Mouse (Mus musculus) hindbrain, embryonic 14.5 days (tissue): ENCODE results near the gene Cdipt. TPM values are rescaled to one million over a fixed set of nuclear protein-coding genes. Genes with fewer than 3 reads are reported as not detected.

Experiments
- ATAC-seq: fragments of 200-750 bp; cut with Nextera tagmentation; 2 replicates; pipeline ENCODE4 v1.8.0; 2017; ENCODE audit warnings: moderate number of reproducible peaks, mild to moderate bottlenecking, moderate TSS enrichment, moderate library complexity; ENCODE audit not compliant: low FRiP score
- DNase-seq: peaks from one replicate; pipeline ENCODE4 v3.0.0-alpha.2; 2015; ENCODE audit warnings: low spot score
- H3K27ac ChIP-seq: fragments of 300-500 bp; sonication (generic); 2 replicates; pipeline ENCODE4 v1.5.1; 2014; ENCODE audit warnings: mild to moderate bottlenecking, moderate library complexity
- H3K27me3 ChIP-seq: fragments of 300-500 bp; sonication (generic); 2 replicates; pipeline ENCODE4 v1.6.1; 2014; ENCODE audit warnings: mild to moderate bottlenecking, low read length, mixed read lengths; ENCODE audit not compliant: control insufficient read depth, insufficient read depth
- H3K36me3 ChIP-seq: fragments of 300-500 bp; sonication (generic); replicated peaks from 2 replicates; pipeline ENCODE4 v1.6.1; 2014; ENCODE audit not compliant: control insufficient read depth, insufficient read depth
- H3K4me1 ChIP-seq: fragments of 300-500 bp; sonication (generic); replicated peaks from 2 replicates; pipeline ENCODE4 v1.6.1; 2014; ENCODE audit warnings: antibody characterized with exemption, low read length, mixed read lengths; ENCODE audit not compliant: control insufficient read depth, insufficient read depth
- H3K4me2 ChIP-seq: fragments of 300-500 bp; sonication (generic); replicated peaks from 2 replicates; pipeline ENCODE4 v1.6.1; 2014; ENCODE audit warnings: mild to moderate bottlenecking, moderate library complexity
- H3K4me3 ChIP-seq: fragments of 300-500 bp; sonication (generic); replicated peaks from 2 replicates; pipeline ENCODE4 v1.5.1; 2014; ENCODE audit warnings: mild to moderate bottlenecking, low read length
- H3K9ac ChIP-seq: fragments of 300-500 bp; sonication (generic); 2 replicates; pipeline ENCODE4 v1.6.1; 2014
- H3K9me3 ChIP-seq: fragments of 300-500 bp; sonication (generic); 2 replicates; pipeline ENCODE4 v1.6.1; 2016; ENCODE audit warnings: low read length; ENCODE audit not compliant: control insufficient read depth
- whole genome bisulfite sequencing: fragments of 180-500 bp; shearing (Covaris S2); extraction: QIAGEN DNeasy Blood & Tissue Kit; methylation state at CpG from one replicate; pipeline ENCODE4 v1.1.7; 2014; 5-methylcytosine and 5-hydroxymethylcytosine counted together
- polyA plus RNA-seq: library from polyadenylated mRNA; unstranded; fragments of >200 nt; fragmentation: Nextera tagmentation; extraction: Ambion mirVana; gene quantifications from 2 replicates; pipeline ENCODE4 v1.2.1, GENCODE M21; 2014

Gene Cdipt
- polyA plus RNA-seq, 1 experiment from 2014 or later, result 110 TPM

DNA sequence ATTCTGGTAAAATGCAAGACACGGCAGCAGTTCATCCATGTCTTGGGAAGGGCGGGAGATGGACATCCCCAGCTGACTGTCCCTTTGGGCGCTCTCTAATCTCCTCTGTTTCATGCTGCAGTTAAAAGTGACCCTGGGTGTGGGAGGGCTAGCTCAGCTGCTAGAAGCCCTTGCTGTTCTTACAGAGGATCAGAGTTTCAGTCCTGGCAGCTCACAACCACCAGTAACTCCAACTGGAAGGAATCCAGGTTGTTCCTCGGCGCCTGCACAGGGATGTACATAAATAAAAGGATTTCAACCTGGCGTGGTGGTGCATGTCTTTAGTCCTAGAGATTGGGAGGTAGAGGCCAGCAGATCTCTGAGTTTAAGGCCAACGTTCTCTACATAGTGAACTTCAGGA is 7.4 kb downstream of the Cdipt start:
- WGBS, result 87% methylated on average over 7 of the region's 7 CpGs
- Histone ChIP-seq H3K27me3 (no peaks in the 10 kb centered on the region), H3K9ac (no peak overlapping the region), H3K4me3 (no peak overlapping the region), H3K36me3 (peaks cover 37% of the 10 kb centered on the region), H3K4me2 (no peak overlapping the region), H3K27ac (no peak overlapping the region), H3K4me1 (no peaks in the 10 kb centered on the region), H3K9me3 (no peaks in the 10 kb centered on the region)
- no peak for ATAC-seq
- no peak for DNase-seq

DNA sequence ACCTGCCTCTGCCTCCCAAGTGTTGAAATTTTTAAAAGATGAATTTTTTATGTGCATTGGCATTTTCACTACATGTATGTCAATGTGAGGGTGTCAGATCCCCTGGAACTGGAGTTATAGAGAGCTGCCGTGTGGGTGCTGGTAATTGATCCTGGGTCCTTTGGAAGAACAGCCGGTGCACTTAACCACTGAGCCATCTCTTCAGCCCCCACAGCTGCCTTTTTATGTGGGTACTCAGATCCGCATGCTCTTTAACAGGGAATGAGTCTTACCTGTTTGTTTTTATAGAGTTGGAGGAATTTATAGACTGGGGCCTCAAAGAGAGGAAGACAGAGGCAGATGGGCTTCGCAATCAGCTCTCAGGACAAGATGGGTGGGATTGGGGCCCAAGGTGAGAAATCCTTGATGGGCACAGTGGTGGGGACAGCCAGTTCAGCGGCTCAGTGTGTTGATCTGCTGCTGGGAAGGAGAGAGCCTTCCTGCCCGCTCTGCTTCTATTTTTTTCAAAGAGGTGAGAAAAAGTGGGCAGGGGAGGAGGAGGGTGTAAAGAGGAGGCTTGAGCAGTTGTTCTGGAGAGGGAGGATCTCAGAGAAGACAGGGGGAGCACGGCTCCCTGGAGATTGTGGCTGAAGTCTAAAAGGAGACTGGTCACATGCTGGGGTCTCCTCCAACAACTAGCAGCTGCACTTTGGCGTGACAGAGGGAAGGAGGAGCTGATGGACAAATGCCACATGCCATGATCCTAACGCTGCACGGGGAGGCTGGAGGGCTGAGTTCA is 9.1 kb downstream of the Cdipt start:
- ATAC-seq (no peak), DNase-seq (no peak)
- H3K4me2 ChIP-seq, result no peak overlapping the region
- H3K4me1 ChIP-seq, result no peaks in the 10 kb centered on the region
- WGBS, result 66% methylated on average over 10 of the region's 10 CpGs
- no peak overlapping the region for H3K9ac ChIP-seq
- H3K27ac ChIP-seq, result no peak overlapping the region
- H3K9me3 ChIP-seq, result no peaks in the 10 kb centered on the region
- no peaks in the 10 kb centered on the region for H3K27me3 ChIP-seq
- H3K4me3 ChIP-seq, result no peak overlapping the region
- peaks cover 19% of the 10 kb centered on the region for H3K36me3 ChIP-seq

DNA sequence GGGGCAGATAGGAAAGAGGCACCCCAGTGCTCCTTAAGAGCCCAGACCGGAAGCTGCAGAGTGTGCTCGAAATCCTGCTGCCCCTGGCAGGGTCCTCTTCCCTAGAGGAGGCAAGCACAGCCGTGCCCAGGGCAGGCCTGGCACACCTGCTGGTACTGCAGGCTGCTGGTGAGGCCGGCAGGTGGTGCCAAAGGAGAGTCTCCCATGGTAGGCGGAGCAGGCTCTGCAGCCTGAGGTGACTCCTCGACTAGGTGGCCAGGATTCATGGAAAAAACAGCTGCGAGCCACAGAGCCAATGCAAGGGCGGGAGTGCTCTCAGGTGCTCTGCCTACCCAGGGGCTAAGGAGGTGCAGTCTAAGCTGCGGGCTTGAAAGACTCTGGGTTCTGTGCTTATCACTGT is 10.6 kb downstream of the Cdipt start:
- ATAC-seq (no peak), DNase-seq (no peak)
- Histone ChIP-seq H3K4me3 (no peak overlapping the region), H3K4me2 (no peak overlapping the region), H3K9me3 (no peaks in the 10 kb centered on the region), H3K9ac (no peak overlapping the region), H3K27ac (no peak overlapping the region), H3K4me1 (no peaks in the 10 kb centered on the region), H3K36me3 (0 out of 2 replicates have a peak, but pooled peaks cover 4% of the 10 kb centered on the region), H3K27me3 (no peaks in the 10 kb centered on the region)
- 52% methylated on average over 9 of the region's 9 CpGs for WGBS

DNA sequence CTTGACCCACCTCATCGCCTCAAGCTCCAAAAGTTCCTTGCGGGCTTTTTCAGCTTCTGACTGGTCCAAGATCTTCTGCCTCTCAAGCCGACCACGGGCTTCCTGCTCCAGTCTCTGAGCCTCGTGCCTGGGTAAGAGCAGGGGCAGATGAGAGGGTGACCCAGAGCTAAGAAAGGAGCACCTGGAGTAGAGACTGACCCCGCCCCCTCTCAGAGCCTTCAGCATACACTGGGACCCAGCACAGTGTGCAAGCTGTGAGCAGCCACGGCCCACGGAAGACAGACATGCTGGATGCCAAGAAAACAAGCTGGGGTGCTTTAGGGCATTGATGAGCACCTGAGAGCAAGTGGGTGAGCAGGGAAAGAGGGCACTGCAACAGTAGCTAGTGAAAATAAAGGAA is 13.1 kb downstream of the Cdipt start:
- Histone ChIP-seq H3K27ac (no peak overlapping the region), H3K36me3 (no peaks in the 10 kb centered on the region), H3K4me2 (no peak overlapping the region), H3K27me3 (no peaks in the 10 kb centered on the region), H3K9me3 (no peaks in the 10 kb centered on the region), H3K9ac (no peak overlapping the region), H3K4me3 (no peak overlapping the region), H3K4me1 (no peaks in the 10 kb centered on the region)
- ATAC-seq (no peak), DNase-seq (no peak)
- 75% methylated on average over 8 of the region's 8 CpGs for WGBS

DNA sequence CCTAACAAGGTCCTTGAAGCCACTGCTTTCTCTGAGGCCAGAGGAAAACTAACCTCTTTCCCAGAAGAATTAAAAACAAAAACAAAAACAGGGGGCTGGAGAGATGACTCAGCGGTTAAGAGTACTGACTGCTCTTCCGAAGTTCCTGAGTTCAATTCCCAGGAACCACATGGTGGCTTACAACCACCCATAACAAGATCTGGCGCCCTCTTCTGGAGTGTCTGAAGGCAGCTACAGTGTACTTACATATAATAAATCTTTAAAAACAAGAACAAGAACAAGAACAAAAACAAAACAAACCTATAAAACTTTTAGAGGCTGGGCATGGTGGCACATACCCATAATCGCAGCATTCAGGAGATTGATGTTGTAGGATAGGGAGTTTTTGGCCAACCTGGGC is 20.7 kb downstream of the Cdipt start:
- no peak for DNase-seq
- Histone ChIP-seq H3K27me3 (no peaks in the 10 kb centered on the region), H3K36me3 (no peaks in the 10 kb centered on the region), H3K9me3 (no peaks in the 10 kb centered on the region), H3K4me2 (no peak overlapping the region), H3K9ac (no peak overlapping the region), H3K4me3 (no peak overlapping the region), H3K27ac (no peak overlapping the region), H3K4me1 (no peaks in the 10 kb centered on the region)
- WGBS, result 82% methylated on average over 4 of the region's 4 CpGs
- no peak for ATAC-seq

DNA sequence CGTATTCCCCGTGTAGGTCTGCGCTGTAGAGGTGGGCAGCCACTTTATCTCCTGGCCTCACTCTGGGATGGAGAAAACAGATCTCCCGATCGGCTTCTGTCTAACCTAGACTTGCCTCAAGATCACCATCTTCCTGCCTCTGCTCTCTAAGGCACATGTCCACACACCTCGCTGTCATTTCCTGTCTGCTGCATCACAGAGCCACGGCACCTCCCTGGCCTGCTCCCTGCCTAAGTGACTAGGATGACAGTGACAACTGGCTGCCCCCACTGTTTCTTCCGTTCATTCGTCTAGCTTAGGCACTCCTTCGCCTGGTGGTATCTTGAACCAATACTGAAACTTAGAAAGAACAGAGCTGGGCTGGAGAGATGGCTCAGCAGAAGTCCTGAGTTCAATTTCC is 23.9 kb downstream of the Cdipt start:
- DNase-seq, result no peak
- ATAC-seq, result no peak
- Histone ChIP-seq H3K9me3 (no peaks in the 10 kb centered on the region), H3K4me1 (no peaks in the 10 kb centered on the region), H3K9ac (no peak overlapping the region), H3K36me3 (no peaks in the 10 kb centered on the region), H3K27ac (no peak overlapping the region), H3K4me2 (no peak overlapping the region), H3K4me3 (no peak overlapping the region), H3K27me3 (no peaks in the 10 kb centered on the region)
- WGBS, result 86% methylated on average over 10 of the region's 10 CpGs

DNA sequence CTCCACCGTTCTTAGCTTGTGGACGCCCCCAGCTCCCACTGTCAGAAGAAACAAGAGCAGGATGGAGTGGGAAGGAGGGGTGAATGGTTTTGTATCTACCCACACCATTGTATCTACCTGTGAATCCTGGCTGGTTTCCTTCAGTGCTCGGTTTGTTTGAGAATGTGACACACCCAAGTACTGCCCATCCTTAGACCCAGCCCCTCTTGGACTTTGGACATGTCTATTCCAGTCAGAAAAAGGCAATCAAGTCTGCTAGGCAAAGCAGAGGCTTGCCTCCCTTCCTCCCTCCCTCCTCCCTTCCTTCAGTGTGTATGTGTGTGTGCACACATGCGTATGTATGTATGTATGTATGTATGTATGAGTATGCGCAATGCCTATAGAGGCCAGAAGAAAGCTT is 27.9 kb downstream of the Cdipt start:
- Histone ChIP-seq H3K4me1 (no peaks in the 10 kb centered on the region; the same call in 1 of the 2 replicates), H3K36me3 (no peaks in the 10 kb centered on the region), H3K4me3 (no peak overlapping the region), H3K27me3 (no peaks in the 10 kb centered on the region), H3K4me2 (no peak overlapping the region), H3K27ac (no peak overlapping the region), H3K9ac (no peak overlapping the region), H3K9me3 (no peaks in the 10 kb centered on the region)
- 93% methylated on average over 5 of the region's 5 CpGs for whole genome bisulfite sequencing
- DNase-seq, result no peak
- no peak for ATAC-seq

DNA sequence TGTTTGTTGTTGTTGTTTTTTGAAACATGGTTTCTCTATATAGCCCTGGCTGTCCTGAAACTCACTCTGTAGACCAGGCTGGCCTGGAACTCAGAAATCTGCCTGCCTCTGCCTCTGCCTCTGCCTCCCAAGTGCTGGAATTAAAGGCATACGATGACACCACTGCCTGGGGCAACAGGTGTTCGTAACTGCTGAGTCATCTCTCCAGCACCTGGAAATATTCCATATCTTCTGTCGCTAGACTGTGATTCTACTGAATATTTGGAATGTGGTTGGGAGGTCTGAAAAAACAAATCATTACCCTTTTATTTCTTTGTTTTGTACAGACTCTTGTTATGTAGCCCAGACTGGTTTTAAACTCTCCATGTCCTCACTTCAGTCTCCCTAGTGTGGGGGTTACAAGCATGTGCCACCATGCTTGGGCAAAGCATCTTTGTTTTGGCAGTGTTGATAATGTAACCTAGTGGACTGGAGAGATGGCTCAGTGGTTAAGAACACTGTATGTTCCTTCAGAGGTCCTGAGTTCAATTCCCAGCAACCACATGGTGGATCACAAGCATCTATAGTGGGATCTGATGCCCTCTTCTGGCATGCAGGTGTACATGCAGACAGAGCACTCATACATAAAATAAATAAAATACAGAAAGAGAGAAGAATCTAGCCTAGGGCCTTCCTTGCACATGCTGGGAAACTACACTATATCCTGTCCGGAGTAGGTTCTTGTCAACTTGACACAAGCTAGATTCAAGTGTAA is 28.6 kb downstream of the Cdipt start:
- no peaks in the 10 kb centered on the region; the same call in 1 of the 2 replicates for H3K4me1 ChIP-seq
- DNase-seq (no peak), ATAC-seq (no peak)
- H3K9ac ChIP-seq, result no peak overlapping the region
- no peak overlapping the region for H3K27ac ChIP-seq
- WGBS, result 92% methylated on average over 4 of the region's 4 CpGs
- H3K4me3 ChIP-seq, result no peak overlapping the region
- H3K9me3 ChIP-seq, result no peaks in the 10 kb centered on the region
- no peaks in the 10 kb centered on the region for H3K27me3 ChIP-seq
- H3K4me2 ChIP-seq, result no peak overlapping the region
- H3K36me3 ChIP-seq, result no peaks in the 10 kb centered on the region

DNA sequence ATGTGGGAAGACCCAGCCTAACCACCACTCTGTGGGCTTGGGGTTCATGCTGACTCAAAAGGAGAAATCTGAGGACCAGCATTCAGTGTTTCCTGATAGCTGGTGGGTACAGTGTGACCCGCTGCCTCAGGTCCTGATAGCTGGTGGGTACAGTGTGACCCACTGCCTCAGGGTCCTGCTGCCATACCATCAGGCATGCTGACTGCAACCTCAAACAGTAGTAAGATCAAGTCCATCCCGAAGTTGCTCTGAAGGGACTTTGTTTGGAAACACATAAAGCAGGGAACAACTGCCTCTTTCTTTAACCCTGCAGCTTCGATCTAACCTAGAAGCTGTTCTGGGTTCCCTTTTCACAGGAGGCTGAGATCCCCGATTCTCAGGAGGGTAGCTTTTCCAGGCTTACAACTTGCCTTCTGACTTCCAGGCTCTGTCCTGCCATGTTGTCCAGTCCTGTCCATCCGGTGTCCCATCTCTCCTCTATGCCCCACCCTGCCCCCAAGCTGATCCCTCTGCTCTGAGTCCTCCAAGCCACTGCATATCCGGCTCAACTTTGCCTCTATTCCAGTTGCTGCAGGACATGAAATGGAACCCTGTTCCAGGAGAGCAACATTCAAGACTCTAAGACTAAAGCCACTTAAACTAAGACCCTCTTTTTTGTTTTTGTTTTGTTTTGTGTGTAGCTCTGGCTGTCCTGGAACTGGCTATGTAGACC is 31.8 kb downstream of the Cdipt start:
- Histone ChIP-seq H3K4me1 (no peaks in the 10 kb centered on the region; the same call in 1 of the 2 replicates), H3K27me3 (no peaks in the 10 kb centered on the region), H3K9me3 (no peaks in the 10 kb centered on the region), H3K9ac (no peak overlapping the region), H3K4me2 (no peak overlapping the region), H3K27ac (no peak overlapping the region), H3K36me3 (peaks cover 4% of the 10 kb centered on the region; the same call in 1 of the 2 replicates), H3K4me3 (no peak overlapping the region)
- ATAC-seq (no peak), DNase-seq (no peak)
- WGBS, result 84% methylated on average over 6 of the region's 6 CpGs
